Mouse (Mus musculus) macrophage (primary cell): ENCODE measurements around the gene Tgfbr2. TPM values are rescaled to one million over a fixed set of nuclear protein-coding genes. Genes with fewer than 3 reads are reported as not detected.

Experiments
- H3K27ac ChIP-seq: fragments of 350-480 bp; formaldehyde crosslinking; 2 replicates; pipeline ENCODE4 v1.9.0; 2021
- H3K36me3 ChIP-seq: fragments of 350-480 bp; formaldehyde crosslinking; 2 replicates; pipeline ENCODE4 v1.9.0; 2021; ENCODE audit errors: inconsistent target
- H3K4me3 ChIP-seq: fragments of 350-480 bp; formaldehyde crosslinking; 2 replicates; pipeline ENCODE4 v1.9.0; 2021; ENCODE audit errors: inconsistent target
- H3K79me2 ChIP-seq: fragments of 350-480 bp; formaldehyde crosslinking; 2 replicates; pipeline ENCODE4 v1.9.0; 2021; ENCODE audit errors: inconsistent target
- WGBS: methylation state at CpG from one replicate; pipeline ENCODE4 v1.1.7; 2026; ENCODE audit warnings: inconsistent platforms; ENCODE audit not compliant: missing documents; 5-methylcytosine and 5-hydroxymethylcytosine counted together
- polyA plus RNA-seq: library from polyadenylated mRNA; stranded (reverse); fragments of 250-400 nt; gene quantifications from 3 replicates; pipeline ENCODE4 v1.2.4, GENCODE M21; 2018; ENCODE audit warnings: inconsistent platforms
- total RNA-seq, 78 experiments: library from RNA; depleted of rRNA; stranded (reverse); fragments of 250-400 nt; gene quantifications; 1 replicate in 9 of 78; 2 replicates in 24 of 78; 3 replicates in 43 of 78; 4 replicates in 2 of 78; pipeline ENCODE4 v1.2.4; 2018; ENCODE audit warnings: inconsistent platforms in 56 of 78

Gene Tgfbr2
- 10 to 100 TPM; 15.9 to 41.2 (median 29.0) TPM for total RNA-seq (2018; cell fraction: chromatin; rRNA removed)
- total RNA-seq (2018; cell fraction: cytosol; rRNA removed) = 100 to 1,000 TPM in 14 of 26 experiments, 10 to 100 TPM in 12; 65.6 to 133 (median 103) TPM
- 100 to 1,000 TPM in 6 of 26 experiments, 10 to 100 TPM in 20; 35.9 to 112 (median 82.4) TPM for total RNA-seq (2018; cell fraction: nucleus; rRNA removed)
- 69.5 to 93.5 TPM (median 80.3 TPM) in 3 replicates for polyA plus RNA-seq

DNA sequence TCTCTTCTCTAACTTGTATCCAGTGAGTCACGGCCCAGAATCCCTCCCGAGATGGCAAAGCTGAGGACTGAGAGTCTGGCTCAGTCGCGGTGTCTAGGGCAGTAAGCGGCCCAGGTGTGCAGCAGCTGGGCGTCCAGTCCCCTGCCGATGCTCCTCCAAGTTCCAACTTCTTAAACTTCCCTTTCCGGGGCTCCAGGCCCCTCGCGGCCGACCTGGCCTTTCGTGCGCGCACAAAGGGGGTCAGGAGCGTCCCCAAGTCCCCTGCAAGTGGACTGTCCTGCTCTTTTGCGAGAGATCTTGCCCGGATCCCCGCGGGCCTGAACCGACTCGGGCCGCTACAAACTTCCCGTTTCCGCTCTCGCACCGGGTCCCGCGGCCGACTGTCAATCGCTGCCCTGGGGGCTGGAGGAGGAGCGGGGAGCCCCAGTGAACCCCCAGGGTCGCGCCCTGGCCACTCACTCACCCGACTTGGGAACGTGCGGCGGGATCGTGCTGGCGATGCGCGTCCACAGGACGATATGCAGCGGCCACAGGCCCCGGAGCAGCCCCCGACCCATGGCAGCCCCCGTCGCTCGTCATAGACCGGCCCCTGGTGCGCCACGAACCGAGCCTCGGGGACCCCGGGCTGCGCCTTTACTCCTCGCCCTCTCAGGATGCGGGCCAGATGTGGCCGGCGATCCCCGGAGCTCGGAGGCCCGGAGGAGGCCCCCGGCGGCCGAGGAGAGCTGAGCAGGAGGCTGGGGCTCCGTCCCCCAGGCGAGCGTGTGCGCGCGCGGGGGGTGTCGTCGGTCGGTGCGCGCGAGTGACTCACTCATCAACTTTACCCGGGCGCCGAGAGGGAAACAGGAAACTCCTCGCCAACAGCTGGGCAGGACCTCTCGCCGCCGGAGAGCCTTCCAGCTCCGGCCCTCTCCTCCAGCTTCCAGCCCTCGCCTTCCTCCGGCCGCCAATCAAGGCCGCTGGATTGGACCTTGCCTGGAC is at the start of gene Tgfbr2:
Gene Tgfbr2, minus strand, starts transcription at position 880 of the 981 bp plus-strand sequence.
- Histone ChIP-seq H3K79me2 (peaks cover 49% of the 10 kb centered on the region), H3K36me3 (no peaks in the 10 kb centered on the region), H3K4me3 (peak within 1 kb of the TSS; percentile 86), H3K27ac (peak within 1 kb of the TSS; percentile 92)
- WGBS = under 1% methylated on average over 87 of the region's 90 CpGs

DNA sequence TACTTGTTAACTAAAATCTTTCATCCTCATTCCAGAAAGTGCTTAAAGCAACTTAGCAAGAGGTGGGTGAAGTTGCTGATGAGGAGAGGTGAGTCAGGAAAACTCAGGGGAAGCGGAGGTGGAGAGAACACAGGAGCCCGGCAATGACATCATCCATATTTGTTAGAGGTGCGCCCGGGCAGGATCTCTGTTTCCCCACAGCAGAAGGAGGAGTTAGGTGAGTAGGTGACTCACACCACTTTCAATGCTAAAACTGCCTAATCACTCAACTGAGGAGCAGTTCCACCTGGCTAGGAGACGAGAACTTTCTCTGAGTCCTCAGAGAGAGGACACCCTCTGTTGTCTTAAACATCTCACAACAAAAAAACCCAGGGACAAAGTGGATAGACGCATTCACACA is 48.2 kb upstream of the Tgfbr2 start:
- Histone ChIP-seq H3K4me3 (no peak overlapping the region), H3K79me2 (no peaks in the 10 kb centered on the region), H3K36me3 (no peaks in the 10 kb centered on the region), H3K27ac (no peak overlapping the region)
- 65% methylated on average over 6 of the region's 6 CpGs for WGBS

DNA sequence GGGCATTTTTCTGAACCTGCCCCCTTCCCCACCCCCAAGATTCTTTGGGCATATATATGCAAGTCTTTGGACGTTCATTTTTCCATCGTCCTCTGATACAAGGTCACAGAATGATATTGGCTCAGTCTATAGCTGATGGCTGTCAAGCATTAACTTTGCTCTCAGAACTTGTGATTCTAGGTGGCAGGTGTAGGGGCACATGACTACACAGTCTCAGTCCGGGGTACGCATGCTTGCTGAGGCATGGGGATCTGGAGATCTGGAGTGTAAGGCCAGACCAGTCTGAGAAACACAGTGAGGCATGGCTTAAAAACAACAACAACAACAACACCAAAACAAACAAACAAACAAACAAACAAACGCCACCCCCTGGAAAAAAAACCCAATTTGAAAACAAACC is 47.5 kb upstream of the Tgfbr2 start:
- H3K36me3 ChIP-seq = no peaks in the 10 kb centered on the region
- H3K4me3 ChIP-seq = no peak overlapping the region
- no peaks in the 10 kb centered on the region for H3K79me2 ChIP-seq
- H3K27ac ChIP-seq = no peak overlapping the region
- 95% methylated on average over 5 of the region's 5 CpGs for WGBS

DNA sequence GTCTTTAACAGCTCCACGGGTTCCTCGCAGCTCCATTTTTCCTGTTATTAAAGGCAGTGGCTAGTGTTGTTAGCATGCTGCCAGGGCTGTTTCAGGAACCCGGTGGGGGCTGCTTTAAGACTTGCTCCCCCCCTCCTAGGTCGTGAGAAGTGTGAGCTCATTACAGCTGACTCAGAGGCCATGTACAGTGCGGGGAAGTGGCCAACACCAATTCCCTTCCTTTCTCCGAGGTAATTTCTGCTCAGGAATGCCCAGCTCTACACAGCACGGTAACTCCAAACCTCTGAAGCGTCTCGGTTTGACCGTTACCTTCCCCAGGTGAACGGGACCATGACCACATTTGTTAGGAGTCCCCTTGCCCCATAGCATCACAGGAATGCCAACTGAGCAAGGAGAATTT is 46.8 kb upstream of the Tgfbr2 start:
- H3K36me3 ChIP-seq = no peaks in the 10 kb centered on the region
- H3K79me2 ChIP-seq = no peaks in the 10 kb centered on the region
- H3K4me3 ChIP-seq = no peak overlapping the region
- WGBS = 63% methylated on average over 11 of the region's 11 CpGs
- no peak overlapping the region for H3K27ac ChIP-seq

DNA sequence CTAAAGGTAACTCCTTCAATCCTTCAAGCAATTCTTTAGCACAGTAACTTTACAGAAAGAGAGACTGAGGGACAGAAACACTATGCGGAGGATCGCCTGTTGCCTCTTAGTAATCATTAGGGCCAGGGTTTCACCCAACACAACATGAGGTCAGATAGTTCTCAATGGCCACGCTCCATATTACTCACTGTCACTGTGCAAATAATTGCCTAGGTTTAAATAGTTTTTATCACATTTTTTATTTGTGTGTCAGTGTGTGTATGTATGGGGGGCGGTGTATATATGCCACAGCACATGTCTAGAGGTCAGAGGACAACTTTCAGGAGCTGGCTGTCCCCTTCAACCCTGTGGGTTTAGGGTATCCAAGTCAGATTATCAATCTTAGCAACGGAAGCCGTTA is 46.4 kb upstream of the Tgfbr2 start:
- no peaks in the 10 kb centered on the region for H3K79me2 ChIP-seq
- H3K36me3 ChIP-seq = no peaks in the 10 kb centered on the region
- 95% methylated on average over 6 of the region's 6 CpGs for WGBS
- no peak overlapping the region for H3K4me3 ChIP-seq
- H3K27ac ChIP-seq = no peak overlapping the region

DNA sequence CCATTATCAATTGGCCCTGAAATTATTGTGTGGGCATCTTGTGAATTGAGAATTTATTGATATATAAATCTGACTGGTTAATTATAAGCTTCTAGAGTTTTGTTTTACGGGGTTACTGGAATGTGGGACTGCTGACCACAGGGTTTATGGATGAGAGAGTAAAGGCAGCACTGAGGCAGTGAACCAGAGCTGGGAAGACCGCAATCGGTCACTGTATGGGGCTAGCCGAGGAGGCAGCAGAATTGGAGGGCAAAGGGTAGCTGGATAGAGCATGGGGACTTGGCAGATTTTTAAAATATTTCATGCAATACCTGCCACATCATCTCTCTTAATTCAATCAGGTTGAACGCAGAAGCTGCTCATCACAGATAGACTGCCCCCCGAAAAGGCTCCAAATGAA is 45.5 kb upstream of the Tgfbr2 start:
- H3K36me3 ChIP-seq = no peaks in the 10 kb centered on the region
- no peak overlapping the region for H3K4me3 ChIP-seq
- H3K27ac ChIP-seq = no peak overlapping the region
- 95% methylated on average over 6 of the region's 6 CpGs for whole genome bisulfite sequencing
- H3K79me2 ChIP-seq = no peaks in the 10 kb centered on the region

DNA sequence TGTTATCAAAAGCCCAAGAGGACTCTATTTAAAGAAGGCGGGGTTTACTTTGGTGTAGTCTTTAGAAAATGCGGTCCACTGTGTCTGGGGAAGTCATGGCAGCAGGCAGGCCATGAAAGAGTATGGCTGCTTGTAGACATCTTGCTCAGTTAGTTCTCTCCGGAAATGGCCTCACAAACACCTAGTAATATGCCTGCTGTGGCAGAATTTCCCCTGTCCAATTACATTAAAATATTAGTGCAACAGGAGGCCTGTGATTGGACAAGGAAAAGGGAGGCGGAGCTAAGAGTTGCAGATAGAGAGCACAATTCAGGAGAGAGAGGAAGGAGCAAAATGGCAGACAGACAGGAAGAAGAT is 45.0 kb upstream of the Tgfbr2 start:
- no peak overlapping the region for H3K4me3 ChIP-seq
- H3K79me2 ChIP-seq = no peaks in the 10 kb centered on the region
- no peak overlapping the region for H3K27ac ChIP-seq
- no peaks in the 10 kb centered on the region for H3K36me3 ChIP-seq
- WGBS = 96% methylated on average over 4 of the region's 4 CpGs

DNA sequence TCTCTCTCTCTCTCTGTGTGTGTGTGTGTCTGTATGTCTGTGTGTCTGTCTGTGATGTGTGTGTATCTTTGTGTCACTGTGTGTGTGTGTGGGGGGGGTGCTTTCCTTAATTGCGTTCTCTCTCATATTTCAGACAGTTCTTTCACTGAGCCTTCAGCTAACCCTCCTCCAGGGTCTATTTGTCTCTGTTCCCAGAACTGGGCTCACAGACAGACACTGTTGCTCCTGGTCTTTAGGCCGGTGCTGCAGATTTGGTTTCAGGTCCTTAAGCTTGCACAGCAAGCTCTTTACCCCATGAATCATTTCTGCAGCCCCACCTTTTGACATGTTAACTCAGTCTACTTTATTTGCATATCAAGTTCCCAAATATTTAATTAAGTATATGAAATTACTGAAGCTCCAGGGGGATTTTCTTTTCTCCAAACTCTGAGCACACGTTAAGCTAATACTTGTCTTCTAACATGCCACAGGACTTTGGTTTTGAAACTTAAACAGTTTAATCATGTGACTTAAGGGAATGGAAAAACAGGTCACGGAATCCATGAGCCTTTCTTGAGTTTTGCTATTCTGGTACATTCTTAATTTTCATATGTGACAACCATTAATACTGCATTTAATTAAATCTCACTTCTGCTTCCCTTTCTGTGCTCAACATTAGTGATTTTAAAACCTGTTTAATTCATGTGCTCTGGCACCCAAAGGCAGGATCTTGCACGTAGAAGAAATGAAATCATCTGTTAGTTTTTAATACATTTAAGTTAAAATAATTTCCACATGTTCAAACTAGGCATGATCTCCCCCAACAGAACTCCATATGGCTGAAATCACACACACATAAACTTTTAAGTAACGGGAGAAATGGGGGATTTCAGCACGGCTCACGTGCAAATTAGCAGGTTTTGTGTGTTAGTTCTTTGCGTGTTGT is 44.3 kb upstream of the Tgfbr2 start:
- H3K36me3 ChIP-seq = no peaks in the 10 kb centered on the region
- 94% methylated on average over 9 of the region's 9 CpGs for WGBS
- H3K4me3 ChIP-seq = no peak overlapping the region
- no peaks in the 10 kb centered on the region for H3K79me2 ChIP-seq
- H3K27ac ChIP-seq = no peak overlapping the region

DNA sequence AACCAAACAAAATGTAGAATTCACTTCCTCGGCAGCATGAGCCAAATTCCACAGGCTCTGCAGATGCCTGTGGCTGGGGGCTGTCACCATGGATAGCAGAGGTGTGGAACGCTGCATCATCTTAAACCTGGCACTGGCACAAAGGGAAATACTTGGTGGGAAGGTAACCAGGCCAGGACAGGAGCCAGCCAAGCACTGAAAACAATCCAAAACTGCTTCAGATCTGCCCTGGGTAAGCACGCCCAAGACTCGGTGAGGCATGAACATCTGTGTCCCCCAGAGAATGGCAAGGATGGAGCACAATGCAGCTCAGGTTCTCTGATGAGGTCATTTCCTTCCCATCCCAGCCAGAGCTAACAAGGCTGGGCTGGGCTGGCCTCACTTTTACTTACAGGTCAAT is 43.6 kb upstream of the Tgfbr2 start:
- Histone ChIP-seq H3K27ac (no peak overlapping the region), H3K79me2 (no peaks in the 10 kb centered on the region), H3K36me3 (no peaks in the 10 kb centered on the region), H3K4me3 (no peak overlapping the region)
- 65% methylated on average over 4 of the region's 4 CpGs for WGBS

DNA sequence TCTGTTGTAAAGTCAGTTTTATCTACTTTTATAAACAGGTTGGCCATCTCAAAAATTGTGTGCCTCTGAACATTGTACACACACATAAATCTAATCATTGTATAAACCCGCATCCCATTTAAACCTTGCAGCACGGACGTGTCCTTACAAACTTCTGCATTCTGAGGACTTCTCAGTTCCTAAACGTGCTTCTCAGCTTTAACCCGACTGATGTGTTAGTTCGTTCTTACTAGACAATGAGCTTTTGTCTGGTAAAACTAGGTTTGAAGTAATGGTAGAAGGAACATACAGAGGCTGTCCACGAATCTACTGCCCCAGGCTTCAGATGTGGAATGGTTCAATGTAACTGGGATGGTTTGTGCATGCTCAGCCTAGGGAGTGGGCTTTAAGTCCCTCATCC is 41.9 kb upstream of the Tgfbr2 start:
- Histone ChIP-seq H3K27ac (no peak overlapping the region), H3K4me3 (no peak overlapping the region), H3K36me3 (no peaks in the 10 kb centered on the region), H3K79me2 (no peaks in the 10 kb centered on the region)
- 32% methylated on average over 7 of the region's 7 CpGs for WGBS

DNA sequence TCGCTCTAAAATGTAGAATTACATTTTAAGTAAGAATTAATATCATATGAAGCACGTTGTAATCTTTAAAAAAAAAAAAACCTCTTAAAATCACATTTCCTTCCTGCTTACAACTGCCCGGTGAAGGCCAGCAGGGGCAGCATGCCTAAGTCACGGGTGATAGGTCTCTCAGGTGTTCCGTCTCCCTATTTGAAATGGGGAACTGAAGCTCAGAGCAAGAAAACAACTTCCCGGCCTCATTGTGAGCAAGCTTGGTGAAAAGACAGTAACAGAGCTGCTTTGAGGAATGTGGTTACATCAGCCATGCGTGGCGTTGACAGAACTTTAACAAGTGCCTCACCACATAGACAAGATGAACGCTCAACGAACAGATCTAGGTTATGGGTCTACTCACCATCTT is 41.5 kb upstream of the Tgfbr2 start:
- Histone ChIP-seq H3K27ac (no peak overlapping the region), H3K4me3 (no peak overlapping the region), H3K36me3 (no peaks in the 10 kb centered on the region), H3K79me2 (no peaks in the 10 kb centered on the region)
- WGBS = 18% methylated on average over 9 of the region's 10 CpGs

DNA sequence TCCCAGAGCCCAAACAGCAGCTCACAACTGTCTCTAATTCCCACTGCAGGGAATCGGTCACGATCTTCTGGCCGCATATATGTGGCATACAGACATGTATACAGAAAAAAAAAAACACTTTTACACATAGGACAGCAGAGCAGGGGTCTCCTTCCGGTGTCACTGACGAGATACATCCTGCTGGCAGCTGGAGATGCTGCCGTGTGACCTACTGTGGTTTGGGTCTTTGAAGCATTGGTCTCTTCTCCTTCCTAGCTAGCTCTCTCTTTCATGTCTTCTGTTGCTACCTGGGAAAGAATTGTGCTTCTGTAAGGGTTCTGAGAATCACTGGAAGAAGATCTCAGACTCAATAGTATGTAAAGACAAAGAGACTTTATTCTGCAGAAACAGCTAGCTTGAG is 39.1 kb upstream of the Tgfbr2 start:
- WGBS = 80% methylated on average over 6 of the region's 6 CpGs
- no peaks in the 10 kb centered on the region for H3K36me3 ChIP-seq
- H3K27ac ChIP-seq = no peak overlapping the region
- H3K79me2 ChIP-seq = no peaks in the 10 kb centered on the region
- H3K4me3 ChIP-seq = no peak overlapping the region

DNA sequence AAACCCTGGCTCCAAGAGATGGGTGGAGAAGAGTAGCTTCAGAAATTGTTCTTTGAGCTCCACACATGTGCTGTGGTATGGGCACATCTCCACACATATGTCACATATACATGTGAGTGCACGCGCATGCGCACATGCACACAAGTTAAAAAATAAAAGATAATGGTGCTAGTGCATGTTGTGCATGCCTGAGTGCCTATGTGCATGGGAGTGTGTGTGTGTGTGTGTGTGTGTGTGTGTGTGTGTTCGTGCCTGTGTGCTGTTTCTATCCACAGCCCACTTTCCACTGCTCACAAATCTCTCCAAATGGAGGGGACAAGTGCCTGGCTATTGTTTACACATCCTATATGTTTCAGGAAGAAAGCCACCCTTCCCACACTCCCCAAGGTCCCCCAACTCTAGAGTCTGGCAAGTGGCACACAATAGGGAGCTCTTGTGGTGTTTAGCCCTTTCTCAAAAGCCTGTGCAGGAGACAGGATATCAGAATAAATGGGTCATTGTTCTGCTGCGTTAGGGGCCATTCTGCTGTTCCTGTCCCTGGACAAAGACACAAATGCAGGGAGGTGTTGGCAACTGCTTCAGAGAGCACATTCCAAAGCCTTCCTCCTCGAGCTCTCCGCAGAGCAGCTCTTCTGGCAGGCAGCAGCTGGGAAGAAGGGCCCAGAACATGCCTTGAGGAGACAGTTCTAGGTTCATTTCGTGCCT is 37.9 kb upstream of the Tgfbr2 start:
- Histone ChIP-seq H3K79me2 (no peaks in the 10 kb centered on the region), H3K27ac (no peak overlapping the region), H3K36me3 (no peaks in the 10 kb centered on the region), H3K4me3 (no peak overlapping the region)
- 95% methylated on average over 7 of the region's 8 CpGs for WGBS

DNA sequence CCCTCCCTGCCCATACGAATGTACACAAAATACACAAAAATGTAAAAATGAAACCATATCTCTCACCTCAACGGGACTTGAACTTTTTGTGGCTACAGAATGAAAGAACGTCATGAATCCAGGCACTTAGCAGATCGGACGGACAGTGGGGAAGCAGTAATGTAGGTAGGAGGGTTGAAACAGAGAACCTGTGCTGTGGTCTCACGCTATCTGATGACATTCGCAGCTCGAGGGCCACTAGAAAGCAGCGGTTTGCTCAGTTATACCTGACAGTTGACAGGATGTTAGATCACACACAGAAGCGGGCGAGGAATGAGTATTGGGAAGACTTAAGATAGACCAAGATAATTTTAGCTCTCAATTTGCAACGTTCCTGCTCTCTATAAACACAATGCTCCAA is 36.9 kb upstream of the Tgfbr2 start:
- Histone ChIP-seq H3K27ac (no peak overlapping the region), H3K36me3 (no peaks in the 10 kb centered on the region), H3K4me3 (no peak overlapping the region), H3K79me2 (no peaks in the 10 kb centered on the region)
- 81% methylated on average over 12 of the region's 12 CpGs for WGBS
